Mouse (Mus musculus): ENCODE measurements at regions not wholly inside any gene's neighbourhood (a gene's known extent, or its start where the extent isn't known, plus 50 kb on each side); places are given as distances from the start of the nearest gene placed in this dataset.

- DNase-seq (ENCODE audit: low spot score) = no peak
These were observed 243.7 kb downstream of the Gm10260 start for GRCm38 (mm10) chr13:97516731-97517130.

- no peak for DNase-seq (ENCODE audit: low spot score)
These were observed 245.9 kb downstream of the Gm10260 start for GRCm38 (mm10) chr13:97514421-97515066.

- DNase-seq (ENCODE audit: low spot score) = no peak
These were observed 247.9 kb downstream of the Gm10260 start for GRCm38 (mm10) chr13:97512521-97512920.

- no peak for DNase-seq (ENCODE audit: low spot score)
These were observed 249.8 kb downstream of the Gm10260 start for GRCm38 (mm10) chr13:97510431-97511261.

GRCm38 (mm10) chr13:97504949-97505348, 255.5 kb downstream of the Gm10260 start:
- DNase-seq (ENCODE audit: low spot score) = no peak

GRCm38 (mm10) chr13:97503955-97504739, 256.3 kb downstream of the Gm10260 start:
- DNase-seq (ENCODE audit: low spot score) = no peak

GRCm38 (mm10) chr13:97503391-97503790, 257.0 kb downstream of the Gm10260 start:
- DNase-seq (ENCODE audit: low spot score) = no peak

- DNase-seq (ENCODE audit: low spot score) = no peak
These were observed 259.2 kb downstream of the Enc1 start for GRCm38 (mm10) chr13:97500155-97500554.

GRCm38 (mm10) chr13:97498981-97499380, 258.1 kb downstream of the Enc1 start:
- no peak for DNase-seq (ENCODE audit: low spot score)

GRCm38 (mm10) chr13:97497928-97498327, 257.0 kb downstream of the Enc1 start:
- DNase-seq (ENCODE audit: low spot score) = no peak

GRCm38 (mm10) chr13:97494770-97495169, 253.9 kb downstream of the Enc1 start:
- no peak for DNase-seq (ENCODE audit: low spot score)

GRCm38 (mm10) chr13:97493836-97494235, 252.9 kb downstream of the Enc1 start:
- DNase-seq (ENCODE audit: low spot score) = no peak

- no peak for DNase-seq (ENCODE audit: low spot score)
These were observed 252.2 kb downstream of the Enc1 start for GRCm38 (mm10) chr13:97492958-97493735.

- no peak for DNase-seq (ENCODE audit: low spot score)
These were observed 251.3 kb downstream of the Enc1 start for GRCm38 (mm10) chr13:97491865-97492847.

- no peak for DNase-seq (ENCODE audit: low spot score)
These were observed 249.2 kb downstream of the Enc1 start for GRCm38 (mm10) chr13:97490131-97490530.

GRCm38 (mm10) chr13:97489721-97490120, 248.8 kb downstream of the Enc1 start:
- no peak for DNase-seq (ENCODE audit: low spot score)

- DNase-seq (ENCODE audit: low spot score) = no peak
These were observed 248.1 kb downstream of the Enc1 start for GRCm38 (mm10) chr13:97489029-97489428.

GRCm38 (mm10) chr13:97488518-97488917, 247.6 kb downstream of the Enc1 start:
- DNase-seq (ENCODE audit: low spot score) = no peak

- no peak for DNase-seq (ENCODE audit: low spot score)
These were observed 247.0 kb downstream of the Enc1 start for GRCm38 (mm10) chr13:97487746-97488473.

GRCm38 (mm10) chr13:97486490-97486889, 245.6 kb downstream of the Enc1 start:
- DNase-seq (ENCODE audit: low spot score) = no peak
